In genomic region chr2:125189197-125189596, GRCm38 (mm10) we compare ENCODE assay signal across 9 mouse cellular contexts. TPM values are rescaled to one million over a fixed set of nuclear protein-coding genes. Genes with fewer than 3 reads are reported as not detected.
DNase-seq lines count a peak whose midpoint lies in the region; ATAC-seq and TF ChIP-seq lines count a peak whose summit lies in the region.
"Had no signal": no experiment of that assay in that cellular context is flagged by ENCODE, and none has a peak within 500 bp of the region (broad histone marks: within the 10 kb centered on the region; RNA-seq: fewer than 3 reads in every experiment).

No protein-coding gene starts in this region.

- 2% methylated on average over 2 of the region's 2 CpGs for WGBS in kidney, adult 2 months

- no peak for TF ChIP-seq POLR2A in kidney, adult 2 months (IDR thresholded peaks at IDR 0.05; ENCODE audit: low read depth, low read length)

- H3K27me3 ChIP-seq in kidney, adult 2 months (replicated peaks; ENCODE audit: control insufficient read depth, insufficient read depth, low read length): no peaks in the 10 kb centered on the region
- H3K27me3 ChIP-seq: embryonic facial prominence, embryonic 15.5 days had no signal

- intact Hi-C loops in heart, postnatal 10 days (cut with DNase I): loop anchor here (1.0 to 5.0 kb wide), 4 partner anchors 132 to 1088 kb away; no protein-coding TSS in a partner anchor

- ATAC-seq in megakaryocyte progenitor cell, adult 5-6 weeks (replicated peaks; ENCODE audit: poor library complexity): peak; percentile 95

- no peak overlapping the region for H3K27ac ChIP-seq in kidney, adult 2 months (ENCODE audit: insufficient read depth, low read depth, low read length)
- H3K27ac ChIP-seq: embryonic facial prominence, embryonic 15.5 days had no signal

- H3K4me1 ChIP-seq in kidney, adult 2 months (ENCODE audit: control insufficient read depth, insufficient read depth, low read length): no peaks in the 10 kb centered on the region

- peak; percentile 90 for TF ChIP-seq CTCF in kidney, adult 2 months (conservative IDR thresholded peaks at IDR 0.05; ENCODE audit: insufficient read depth, insufficient read length, low read depth, low read length)

- H3K4me3 ChIP-seq in kidney, adult 2 months (ENCODE audit: insufficient read depth, low read depth, low read length): no peak overlapping the region
- H3K4me3 ChIP-seq: embryonic facial prominence, embryonic 15.5 days had no signal

- H3K36me3 ChIP-seq in kidney, adult 2 months (ENCODE audit: control insufficient read depth, insufficient read depth, low read length): no peaks in the 10 kb centered on the region
- H3K36me3 ChIP-seq: embryonic facial prominence, embryonic 15.5 days had no signal

- peak; percentile 66 for DNase-seq in kidney, adult 2 months
- DNase-seq in kidney, adult 11 months: no peak
- DNase-seq in adrenal gland, adult 2 months: peak; percentile 30
- peak; percentile 86 for DNase-seq in embryo, embryonic 10.5 days (ENCODE audit: low spot score)
- peak; percentile 67 to 78 for DNase-seq in heart, postnatal 10 days
- DNase-seq in layer of hippocampus, adult 9-10 months (ENCODE audit: low spot score): peak; percentile 56
- peak; percentile 8 to 52 for DNase-seq in spleen, postnatal 10 days (ENCODE audit: low spot score in 2 of 2)

RNA-seq across cellular contexts. Expression of gene Slc12a1, which starts 36.9 kb away (rescaled TPM):
- 182 and 217 TPM in 2 replicates for polyA plus RNA-seq in kidney, adult 2 months (2012; rRNA removed)
- total RNA-seq in adrenal gland, adult 2 months (2021): not detected
- not detected in 2 replicates for polyA plus RNA-seq in adrenal gland, adult 2 months (2012; rRNA removed)
- total RNA-seq in heart, postnatal 10 days (2021): not detected
- total RNA-seq in megakaryocyte progenitor cell, adult 5-6 weeks (2015): not detected in 2 replicates
- 0.20 TPM in 1 of 2 replicates, not detected in the other for total RNA-seq in megakaryocyte progenitor cell, adult 5-6 weeks (2017)
- polyA plus RNA-seq: embryonic facial prominence, embryonic 15.5 days had no signal

RNA-seq across cellular contexts. Expression of gene Ctxn2, which starts 52.7 kb away (rescaled TPM):
- 0.13 TPM in 1 of 2 replicates, not detected in the other for polyA plus RNA-seq in kidney, adult 2 months (2012; rRNA removed)
- not detected for total RNA-seq in adrenal gland, adult 2 months (2021)
- polyA plus RNA-seq in adrenal gland, adult 2 months (2012; rRNA removed): not detected in 2 replicates
- not detected for total RNA-seq in heart, postnatal 10 days (2021)
- total RNA-seq in megakaryocyte progenitor cell, adult 5-6 weeks (2015): not detected in 2 replicates
- total RNA-seq in megakaryocyte progenitor cell, adult 5-6 weeks (2017): not detected in 2 replicates
- polyA plus RNA-seq: embryonic facial prominence, embryonic 15.5 days had no signal

RNA-seq across cellular contexts. Expression of gene Dut, which starts 57.8 kb away (rescaled TPM):
- 15.8 and 21.4 TPM in 2 replicates for polyA plus RNA-seq in kidney, adult 2 months (2012; rRNA removed)
- 10 to 100 TPM; 15.7 to 23.6 TPM for total RNA-seq in adrenal gland, adult 2 months (2021)
- 50.0 and 66.9 TPM in 2 replicates for polyA plus RNA-seq in adrenal gland, adult 2 months (2012; rRNA removed)
- 10 to 100 TPM; 38.1 to 42.9 TPM for total RNA-seq in heart, postnatal 10 days (2021)
- 329 and 339 TPM in 2 replicates for total RNA-seq in megakaryocyte progenitor cell, adult 5-6 weeks (2015)
- total RNA-seq in megakaryocyte progenitor cell, adult 5-6 weeks (2017): 203 and 242 TPM in 2 replicates

Comparison
In these comparisons a context has a peak if more than half of its experiments do, and no peak if none do; other contexts are left out.
1. RNA of gene Dut, which starts 57.8 kb away (total RNA-seq): 203 to 339 TPM in megakaryocyte progenitor cell, adult 5-6 weeks; 38.1 to 42.9 TPM in heart, postnatal 10 days and 15.7 to 23.6 TPM in adrenal gland, adult 2 months; every median in the first group is over 4 times any median in the second.